Mouse (Mus musculus) MEL (cell line): ENCODE data around the gene Caml. TPM values are rescaled to one million over a fixed set of nuclear protein-coding genes. Genes with fewer than 3 reads are reported as not detected.

Experiments used
- DNase-seq: peaks from one replicate; pipeline ENCODE4 v3.0.0; 2011; ENCODE audit warnings: low read depth, low spot score
- H3K27ac ChIP-seq: 2 replicates; pipeline ENCODE4 v1.5.1; 2012; ENCODE audit warnings: low read depth, mild to moderate bottlenecking, control low read depth, low read length, moderate library complexity; ENCODE audit not compliant: control insufficient read depth
- H3K27me3 ChIP-seq, 2 experiments: fragments of 150-350 bp in 1 of 2; sonication (generic) in 1 of 2; 2 replicates each; pipeline ENCODE4 v1.6.1; 2012; ENCODE audit warnings: low read length in 2 of 2, mild to moderate bottlenecking in 2 of 2, improper control_type of control experiment in 1 of 2, moderate library complexity in 1 of 2; ENCODE audit not compliant: insufficient read depth in 2 of 2, control insufficient read depth in 1 of 2
- H3K36me3 ChIP-seq, 2 experiments: 2 replicates each; pipeline ENCODE4 v1.6.1; 2012 to 2014; ENCODE audit warnings: low read length in 2 of 2, improper control_type of control experiment in 1 of 2, inconsistent platforms in 1 of 2, mild to moderate bottlenecking in 1 of 2; ENCODE audit not compliant: insufficient read depth in 2 of 2, control insufficient read depth in 1 of 2
- H3K4me1 ChIP-seq, 2 experiments: fragments of 150-350 bp in 1 of 2; sonication (generic) in 1 of 2; 2 replicates each; pipeline ENCODE4 v1.6.1; 2012; ENCODE audit warnings: low read length in 2 of 2, improper control_type of control experiment in 1 of 2, mild to moderate bottlenecking in 1 of 2; ENCODE audit not compliant: insufficient read depth in 2 of 2, control insufficient read depth in 1 of 2
- H3K4me3 ChIP-seq, 2 experiments: fragments of 150-350 bp in 1 of 2; sonication (generic) in 1 of 2; 2 replicates each; pipeline ENCODE4 v1.5.1; 2012; ENCODE audit warnings: low read depth in 2 of 2, low read length in 2 of 2, mild to moderate bottlenecking in 2 of 2, moderate library complexity in 2 of 2, control low read depth in 1 of 2, improper control_type of control experiment in 1 of 2; ENCODE audit not compliant: control insufficient read depth in 1 of 2, insufficient read depth in 1 of 2
- H3K79me2 ChIP-seq: 2 replicates; pipeline ENCODE4 v1.6.1; 2012; ENCODE audit warnings: mild to moderate bottlenecking, low read length, moderate library complexity; ENCODE audit not compliant: control insufficient read depth, poor library complexity, insufficient read depth
- H3K9ac ChIP-seq: 2 replicates; pipeline ENCODE4 v1.6.1; 2012; ENCODE audit warnings: low read depth, mild to moderate bottlenecking, control low read depth, low read length, moderate library complexity; ENCODE audit not compliant: control insufficient read depth, poor library complexity, severe bottlenecking
- H3K9me3 ChIP-seq: fragments of 150-350 bp; sonication (generic); replicated peaks from 2 replicates; pipeline ENCODE4 v1.6.1; 2012; ENCODE audit warnings: mild to moderate bottlenecking, low read length, improper control_type of control experiment, moderate library complexity; ENCODE audit not compliant: insufficient read depth
- CHD1 ChIP-seq: IDR thresholded peaks from 2 replicates; pipeline ENCODE4 v1.6.1; 2012; ENCODE audit warnings: low read depth, mild to moderate bottlenecking, inconsistent platforms, low read length, improper control_type of control experiment
- CHD2 ChIP-seq: IDR thresholded peaks from 2 replicates; pipeline ENCODE4 v1.6.1; 2011; ENCODE audit warnings: low read length, improper control_type of control experiment
- CTCF ChIP-seq, 3 experiments: IDR thresholded peaks in 2 of 3; conservative IDR thresholded peaks in 1 of 3; 2 replicates each; pipeline ENCODE4 v1.5.1; 2011 to 2012; ENCODE audit warnings: low read length in 3 of 3, low read depth in 2 of 3, mild to moderate bottlenecking in 2 of 3, improper control_type of control experiment in 1 of 3, inconsistent platforms in 1 of 3, mixed read lengths in 1 of 3, moderate library complexity in 1 of 3; ENCODE audit not compliant: control insufficient read depth in 1 of 3, insufficient read depth in 1 of 3, poor library complexity in 1 of 3, severe bottlenecking in 1 of 3
- ELF1 ChIP-seq: IDR thresholded peaks from 2 replicates; pipeline ENCODE4 v1.6.1; 2014; ENCODE audit warnings: low read depth, mild to moderate bottlenecking, inconsistent platforms, low read length, improper control_type of control experiment, moderate library complexity
- EP300 ChIP-seq, 2 experiments: IDR thresholded peaks; 2 replicates each; pipeline ENCODE4 v1.6.1; 2011; ENCODE audit warnings: improper control_type of control experiment in 2 of 2, low read length in 2 of 2, low read depth in 1 of 2, mild to moderate bottlenecking in 1 of 2
- ETS1 ChIP-seq: IDR thresholded peaks from 2 replicates; pipeline ENCODE4 v1.6.1; 2012; ENCODE audit warnings: low read depth, mild to moderate bottlenecking, inconsistent platforms, low read length, improper control_type of control experiment, moderate library complexity
- GABPA ChIP-seq: IDR thresholded peaks from 2 replicates; pipeline ENCODE4 v1.6.1; 2012; ENCODE audit warnings: low read depth, mild to moderate bottlenecking, inconsistent platforms, low read length, improper control_type of control experiment, moderate library complexity
- GATA1 ChIP-seq: IDR thresholded peaks from 2 replicates; pipeline ENCODE4 v1.6.1; 2011; ENCODE audit warnings: low read depth, low read length, improper control_type of control experiment
- HCFC1 ChIP-seq: IDR thresholded peaks from 2 replicates; pipeline ENCODE4 v1.6.1; 2012; ENCODE audit warnings: low read depth, mild to moderate bottlenecking, inconsistent platforms, low read length, improper control_type of control experiment, moderate library complexity
- MAX ChIP-seq: IDR thresholded peaks from 2 replicates; pipeline ENCODE4 v1.6.1; 2011; ENCODE audit warnings: low read length, improper control_type of control experiment
- MAZ ChIP-seq: IDR thresholded peaks from 2 replicates; pipeline ENCODE4 v1.6.1; 2012; ENCODE audit warnings: low read depth, mild to moderate bottlenecking, inconsistent platforms, low read length, improper control_type of control experiment
- MEF2A ChIP-seq: IDR thresholded peaks from 2 replicates; pipeline ENCODE4 v1.6.1; 2014; ENCODE audit warnings: low read depth, mild to moderate bottlenecking, inconsistent platforms, low read length, improper control_type of control experiment; ENCODE audit not compliant: poor library complexity, insufficient replicate concordance, severe bottlenecking; ENCODE audit errors: extremely low read depth
- MXI1 ChIP-seq: IDR thresholded peaks from 2 replicates; pipeline ENCODE4 v1.6.1; 2011; ENCODE audit warnings: mild to moderate bottlenecking, low read depth, low read length, improper control_type of control experiment
- MYB ChIP-seq: IDR thresholded peaks from 2 replicates; pipeline ENCODE4 v1.6.1; 2011; ENCODE audit warnings: mild to moderate bottlenecking, low read depth, low read length, improper control_type of control experiment
- MYC ChIP-seq: IDR thresholded peaks from 2 replicates; pipeline ENCODE4 v1.6.1; 2011; ENCODE audit warnings: low read depth, mild to moderate bottlenecking, low read length, improper control_type of control experiment, moderate library complexity
- NELFE ChIP-seq: IDR thresholded peaks from 2 replicates; pipeline ENCODE4 v1.6.1; 2011; ENCODE audit warnings: low read depth, low read length, improper control_type of control experiment
- NRF1 ChIP-seq: IDR thresholded peaks from 2 replicates; pipeline ENCODE4 v1.6.1; 2014; ENCODE audit warnings: low read depth, mild to moderate bottlenecking, inconsistent platforms, low read length, improper control_type of control experiment, moderate library complexity; ENCODE audit not compliant: poor library complexity, insufficient read depth, severe bottlenecking
- POLR2A ChIP-seq, 2 experiments: IDR thresholded peaks; 2 replicates each; pipeline ENCODE4 v1.6.1; 2011 to 2012; ENCODE audit warnings: low read length in 2 of 2, mild to moderate bottlenecking in 2 of 2, control low read depth in 1 of 2, improper control_type of control experiment in 1 of 2, low read depth in 1 of 2, moderate library complexity in 1 of 2; ENCODE audit not compliant: control insufficient read depth in 1 of 2, insufficient read depth in 1 of 2, poor library complexity in 1 of 2
- POLR2AphosphoS2 ChIP-seq: IDR thresholded peaks from 2 replicates; pipeline ENCODE4 v1.6.1; 2011; ENCODE audit warnings: low read length, improper control_type of control experiment
- POLR2AphosphoS5 ChIP-seq: IDR thresholded peaks from 2 replicates; pipeline ENCODE4 v1.6.1; 2012; ENCODE audit warnings: low read depth, borderline replicate concordance, mild to moderate bottlenecking, inconsistent platforms, low read length, moderate library complexity, mixed read lengths
- RAD21 ChIP-seq: IDR thresholded peaks from 2 replicates; pipeline ENCODE4 v1.6.1; 2011; ENCODE audit warnings: mild to moderate bottlenecking, low read depth, low read length, improper control_type of control experiment
- SIN3A ChIP-seq: IDR thresholded peaks from 2 replicates; pipeline ENCODE4 v1.6.1; 2012; ENCODE audit warnings: low read length, improper control_type of control experiment, inconsistent platforms
- SMC3 ChIP-seq: IDR thresholded peaks from 2 replicates; pipeline ENCODE4 v1.6.1; 2011; ENCODE audit warnings: low read depth, low read length, improper control_type of control experiment
- TCF12 ChIP-seq: IDR thresholded peaks from 2 replicates; pipeline ENCODE4 v1.6.1; 2014; ENCODE audit warnings: low read depth, mild to moderate bottlenecking, inconsistent platforms, low read length, improper control_type of control experiment, moderate library complexity
- USF1 ChIP-seq: IDR thresholded peaks from 2 replicates; pipeline ENCODE4 v1.6.1; 2014; ENCODE audit warnings: low read depth, mild to moderate bottlenecking, inconsistent platforms, low read length, improper control_type of control experiment, moderate library complexity
- USF2 ChIP-seq, 2 experiments: IDR thresholded peaks; 2 replicates each; pipeline ENCODE4 v1.6.1; 2011 to 2012; ENCODE audit warnings: improper control_type of control experiment in 2 of 2, low read length in 2 of 2, borderline replicate concordance in 1 of 2, inconsistent platforms in 1 of 2, low read depth in 1 of 2, mild to moderate bottlenecking in 1 of 2; ENCODE audit not compliant: insufficient read depth in 1 of 2
- ZKSCAN1 ChIP-seq: IDR thresholded peaks from 2 replicates; pipeline ENCODE4 v1.6.1; 2012; ENCODE audit warnings: low read depth, mild to moderate bottlenecking, inconsistent platforms, low read length, improper control_type of control experiment, moderate library complexity
- ZMIZ1 ChIP-seq: IDR thresholded peaks from 2 replicates; pipeline ENCODE4 v1.6.1; 2012; ENCODE audit warnings: low read depth, mild to moderate bottlenecking, inconsistent platforms, low read length, improper control_type of control experiment, moderate library complexity
- ZNF384 ChIP-seq: IDR thresholded peaks from 2 replicates; pipeline ENCODE4 v1.6.1; 2012; ENCODE audit warnings: low read depth, mild to moderate bottlenecking, inconsistent platforms, low read length, improper control_type of control experiment
- polyA plus RNA-seq, 2 experiments: library from polyadenylated mRNA; stranded (reverse) in 1 of 2; unstranded in 1 of 2; fragments of >175 nt in 1 of 2; fragments of >200 nt in 1 of 2; gene quantifications; 2 replicates each; pipeline versions ENCODE4 v1.2.1 to v1.2.4; 2012; ENCODE audit warnings: low replicate concordance in 2 of 2, low read depth in 1 of 2; ENCODE audit not compliant: insufficient read length in 2 of 2, insufficient read depth in 1 of 2, missing spikeins in 1 of 2
- total RNA-seq: library from RNA; depleted of rRNA; stranded (reverse); fragments of 300-350 nt; gene quantifications from 2 replicates; pipeline ENCODE4 v1.2.3, GENCODE M21; 2012

Caml gene
- total and polyA plus RNA-seq, 3 experiments: 42.5 to 47.1 TPM; not detected in 1

DNA sequence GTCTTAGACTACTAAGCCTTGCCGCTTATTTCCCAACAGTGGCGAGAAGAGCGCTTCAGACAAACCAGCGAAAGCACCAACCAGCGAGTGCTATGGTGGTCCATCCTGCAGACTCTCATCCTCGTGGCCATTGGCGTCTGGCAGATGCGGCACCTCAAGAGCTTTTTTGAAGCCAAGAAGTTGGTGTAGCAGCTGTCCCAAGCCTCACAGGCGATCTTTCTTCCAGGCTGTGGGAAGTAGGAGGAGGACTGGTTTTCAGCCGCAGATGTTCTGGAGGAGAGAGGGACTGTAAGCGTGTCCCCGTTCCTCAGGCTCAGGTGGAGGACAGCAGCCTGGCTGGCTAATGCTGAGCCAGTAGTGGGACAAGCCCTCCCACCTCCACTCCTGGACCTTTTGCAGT lies 26.0 kb upstream of the Caml start:
- no peak for TF ChIP-seq CTCF (IDR thresholded peaks at IDR 0.05 in 2 of 3, conservative IDR thresholded peaks at IDR 0.05 in 1 of 3; ENCODE audit: control insufficient read depth in 1 of 3, insufficient read depth in 1 of 3, low read depth in 2 of 3, low read length in 3 of 3, poor library complexity in 1 of 3, severe bottlenecking in 1 of 3)
- Histone ChIP-seq H3K4me1 (peaks cover 2 to 10% of the 10 kb centered on the region in 2 experiments; a peak in 3 of 4 replicates), H3K36me3 (peaks cover 8 to 20% of the 10 kb centered on the region in 2 experiments; a peak in 3 of 4 replicates), H3K9ac (no peak overlapping the region), H3K27ac (no peak overlapping the region), H3K79me2 (peaks cover 22% of the 10 kb centered on the region), H3K9me3 (no peaks in the 10 kb centered on the region), H3K4me3 (no peak overlapping the region), H3K27me3 (no peaks in the 10 kb centered on the region)
- no peak for DNase-seq

DNA sequence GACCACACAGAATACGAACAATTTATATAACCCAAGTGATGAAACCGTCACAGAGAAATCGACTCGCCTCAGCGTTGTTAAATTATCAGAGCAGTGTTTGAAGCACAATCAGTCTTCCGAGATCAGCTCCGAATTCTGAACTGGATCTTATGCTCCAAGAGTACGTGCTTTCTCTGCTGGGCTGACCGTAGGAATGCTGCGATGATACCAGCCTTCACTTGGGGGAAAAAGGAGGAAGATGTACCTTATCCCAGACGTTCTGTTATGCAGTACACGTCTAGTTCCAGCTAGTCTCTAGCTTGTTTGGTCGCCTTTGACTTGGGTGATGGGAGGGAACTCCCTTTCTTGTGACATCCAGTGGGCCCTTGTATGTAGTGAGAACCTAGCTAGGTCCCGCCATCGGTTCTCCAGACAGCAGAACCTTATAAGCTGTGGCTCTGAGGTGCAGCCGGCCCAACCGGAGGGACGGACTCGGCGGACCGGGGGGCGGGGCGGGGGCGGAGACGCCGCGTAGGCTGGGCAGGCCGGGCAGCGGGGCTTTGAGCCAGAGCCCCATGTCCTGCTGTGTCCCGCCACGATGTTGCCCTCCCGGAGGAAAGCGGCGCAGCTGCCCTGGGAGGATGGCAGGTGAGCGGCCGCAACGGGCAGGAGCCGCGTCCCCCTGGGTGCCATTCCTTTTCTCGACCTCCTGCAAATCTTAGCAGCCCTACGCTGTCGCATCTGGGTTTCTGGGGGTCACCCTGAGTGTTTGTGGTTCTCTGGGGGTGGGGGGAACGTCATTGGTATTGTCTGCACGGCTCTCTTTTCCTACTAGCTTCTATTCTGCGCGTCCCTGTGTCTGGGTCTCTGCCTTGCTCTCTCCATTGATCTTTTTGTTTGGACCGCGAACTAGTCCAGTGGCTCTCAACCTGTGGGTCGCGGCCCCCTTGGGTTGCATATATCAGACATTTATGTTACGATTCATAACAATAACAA lies 23.0 kb upstream of the Caml start, which contains the start of gene B4galt7:
B4galt7 (plus strand) TSS at position 331 of the 975 bp plus-strand sequence.
- DNase-seq: peak; percentile 89
- Histone ChIP-seq H3K79me2 (peaks cover 7% of the 10 kb centered on the region), H3K36me3 (peaks cover 8% of the 10 kb centered on the region in 2 experiments; a peak in 3 of 4 replicates), H3K9me3 (no peaks in the 10 kb centered on the region), H3K27ac (peak within 1 kb of the TSS; percentile 44), H3K4me1 (peaks cover 0 to 2% of the 10 kb centered on the region in 2 experiments; a peak in 2 of 4 replicates), H3K27me3 (no peaks in the 10 kb centered on the region), H3K4me3 (peak within 1 kb of the TSS; percentile 93 to 98), H3K9ac (peak within 1 kb of the TSS; percentile 81)
- peak; percentile 52 for TF ChIP-seq NELFE
- no peak for TF ChIP-seq MYC
- no peak for TF ChIP-seq CHD2
- no peak for TF ChIP-seq POLR2AphosphoS5
- no peak for TF ChIP-seq GATA1
- TF ChIP-seq POLR2A (IDR thresholded peaks at IDR 0.05; ENCODE audit: control insufficient read depth in 1 of 2, insufficient read depth in 1 of 2, low read depth in 1 of 2, low read length in 2 of 2, poor library complexity in 1 of 2): peak; percentile 43 to 62; a peak in 3 of 4 replicates
- 0 out of 2 replicates have a peak, but pooled peaks have one; percentile 33 for TF ChIP-seq NRF1
- no peak for TF ChIP-seq MAX
- TF ChIP-seq USF2 (IDR thresholded peaks at IDR 0.05; ENCODE audit: borderline replicate concordance in 1 of 2, insufficient read depth in 1 of 2, low read depth in 1 of 2, low read length in 2 of 2): no peak
- TF ChIP-seq USF1: 0 out of 2 replicates have a peak, but pooled peaks have one; percentile 28
- TF ChIP-seq ETS1: peak; percentile 28; the same call in 1 of the 2 replicates
- TF ChIP-seq MXI1: peak; percentile 89
- TF ChIP-seq RAD21: no peak
- peak; percentile 79 for TF ChIP-seq TCF12
- TF ChIP-seq ELF1: peak; percentile 84
- TF ChIP-seq HCFC1: peak; percentile 95
- peak; percentile 18; the same call in 1 of the 2 replicates for TF ChIP-seq GABPA
- TF ChIP-seq SIN3A: peak; percentile 92
- TF ChIP-seq ZKSCAN1: no peak
- peak; percentile 91 for TF ChIP-seq MAZ
- TF ChIP-seq ZNF384: no peak
- TF ChIP-seq ZMIZ1: no peak
- TF ChIP-seq SMC3: no peak
- no peak for TF ChIP-seq MEF2A
- TF ChIP-seq EP300 (IDR thresholded peaks at IDR 0.05; ENCODE audit: low read depth in 1 of 2, low read length in 2 of 2): peak in 1 of 2 experiments; percentile 19; a peak in 2 of 4 replicates
- peak; percentile 33; the same call in 1 of the 2 replicates for TF ChIP-seq POLR2AphosphoS2
- no peak for TF ChIP-seq MYB
- no peak for TF ChIP-seq CHD1
